Mouse (Mus musculus) adrenal gland, postnatal 4 days (tissue): Measurements from ENCODE around the gene Gtf3c3. TPM values are rescaled to one million over a fixed set of nuclear protein-coding genes. Genes with fewer than 3 reads are reported as not detected.

Experiments
- DNase-seq, 2 experiments: peaks; one replicate each; pipeline ENCODE4 v3.0.0; 2021 to 2022; ENCODE audit warnings: low spot score in 2 of 2, mixed read lengths in 2 of 2
- long read RNA-seq, 2 experiments: library from polyadenylated mRNA; stranded (forward); transcript quantifications; one replicate each; pipeline ENCODE4 v2.0.0; 2021
- total RNA-seq, 2 experiments: library from RNA; stranded (reverse); gene quantifications; 2 replicates each; pipeline ENCODE4 v1.2.3; 2021

Gene Gtf3c3
- 10 to 100 TPM; 26.8 to 27.0 TPM for total RNA-seq
- long read RNA-seq, experiment 1, full-length matches to known transcripts = 5 of 8 reads
- long read RNA-seq, experiment 1, partial matches to known transcripts = 0 of 8 reads
- long read RNA-seq, experiment 1, other reads (novel, unspliced or antisense) = 3 of 8 reads
- long read RNA-seq, experiment 2, full-length matches to known transcripts = 18 of 22 reads
- long read RNA-seq, experiment 2, partial matches to known transcripts = 2 of 22 reads
- long read RNA-seq, experiment 2, other reads (novel, unspliced or antisense) = 2 of 22 reads

DNA sequence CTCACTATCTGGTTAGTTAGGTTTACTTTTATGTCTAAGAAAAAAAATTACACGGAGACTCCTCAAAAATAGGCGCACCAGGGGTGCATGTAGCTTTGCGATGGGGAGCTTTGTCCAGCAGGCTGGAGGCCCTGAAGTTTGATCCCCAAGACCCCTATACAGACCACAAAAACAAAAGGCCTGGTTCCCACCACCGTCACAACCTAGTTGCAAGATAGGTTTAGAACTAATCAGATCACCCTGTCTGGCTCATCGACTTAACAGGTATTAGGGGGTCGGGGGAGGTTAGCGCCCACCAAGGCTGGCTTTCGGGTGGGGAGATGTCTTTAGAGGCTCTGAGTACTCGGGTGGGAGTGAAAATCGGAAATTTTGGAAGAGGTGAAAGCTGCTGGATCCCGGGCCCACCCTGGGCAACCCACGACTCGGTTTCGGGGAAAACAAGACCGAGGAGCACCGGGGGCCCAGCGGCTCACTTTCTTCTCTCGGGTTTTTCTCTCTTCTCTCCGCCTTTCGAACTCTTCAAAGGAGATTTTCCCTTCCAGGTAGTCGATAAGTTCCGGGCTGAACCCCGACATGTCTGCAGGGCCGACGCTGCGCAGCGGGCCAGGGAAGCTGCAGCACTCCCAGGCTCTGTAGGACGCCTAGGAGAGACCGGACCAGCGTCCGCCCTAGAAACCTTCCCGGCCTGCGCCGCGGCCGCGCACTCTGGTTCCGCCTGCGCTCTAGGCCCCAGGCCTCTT lies at the start of gene Gtf3c3:
TSS of gene Gtf3c3 (minus strand) at position 632 of the 740 bp plus-strand sequence.
- peak; percentile 56 to 62 for DNase-seq

DNA sequence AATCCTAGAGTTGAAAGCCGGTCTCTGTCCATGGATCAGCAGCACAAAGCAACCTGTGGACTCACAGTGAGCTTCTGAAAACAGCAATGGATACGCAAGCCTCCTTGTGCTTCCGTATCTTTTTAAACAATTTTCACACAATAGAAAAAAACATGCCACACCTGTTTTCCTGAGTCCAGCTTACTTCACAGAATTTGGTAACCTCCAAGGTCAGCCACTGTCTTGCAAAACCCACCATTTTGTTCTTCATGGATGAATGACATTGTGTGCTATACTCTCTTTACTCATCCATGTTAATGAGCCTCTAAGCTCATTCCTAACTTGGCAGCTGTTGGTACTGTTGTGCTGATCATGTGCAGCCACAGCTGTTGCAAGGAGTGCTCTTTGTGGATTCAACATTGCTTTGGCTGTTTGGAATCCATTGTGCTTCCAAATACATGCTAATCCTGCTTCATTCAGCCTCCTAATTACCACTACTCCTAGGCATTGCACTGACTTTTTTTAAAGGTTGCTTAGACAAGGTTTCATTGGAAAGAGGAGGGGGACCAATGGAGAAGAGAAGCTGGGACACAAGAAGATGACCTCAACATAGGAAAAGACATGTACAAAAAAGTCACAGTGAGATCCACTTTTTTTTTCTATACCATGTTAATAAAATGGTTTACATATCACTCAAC lies 46.1 kb upstream of the Gtf3c3 start:
- DNase-seq = no peak

DNA sequence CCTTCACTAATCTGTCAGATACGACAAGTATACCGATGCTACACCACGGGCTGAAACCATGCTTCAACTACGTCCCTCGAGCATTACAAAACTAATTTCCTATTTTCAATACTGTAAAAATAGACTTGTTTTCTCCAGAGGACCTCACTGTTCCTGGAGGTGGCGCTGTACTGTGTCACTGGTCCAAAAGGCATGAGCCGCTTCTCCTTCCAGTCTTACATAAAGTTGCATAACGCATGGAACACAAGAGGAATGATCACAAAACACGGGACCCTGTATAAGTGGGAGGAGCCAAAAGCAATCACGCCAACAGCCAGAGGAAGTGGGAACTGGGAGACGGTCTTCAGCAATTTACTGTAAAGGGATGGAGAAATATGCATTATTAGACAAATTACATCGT lies 41.7 kb upstream of the Gtf3c3 start:
- no peak for DNase-seq

DNA sequence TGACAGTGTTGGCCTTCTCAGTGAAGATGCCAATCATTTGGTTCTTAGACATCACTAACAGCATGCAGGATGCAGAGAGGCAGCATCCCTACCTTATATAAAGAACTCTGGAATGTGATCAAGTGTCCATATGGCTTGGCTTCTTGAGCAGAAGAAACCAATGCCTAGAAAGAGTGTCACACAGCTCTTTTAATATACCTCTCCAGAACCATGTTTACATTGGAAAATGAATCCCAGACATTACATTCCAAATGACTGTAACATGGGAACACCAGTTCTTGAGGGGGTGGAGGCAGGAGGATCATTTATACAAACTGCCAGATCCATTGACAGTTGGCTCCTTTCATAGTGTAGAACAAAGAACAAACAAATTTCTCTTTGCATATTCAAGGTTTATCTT lies 29.9 kb upstream of the Gtf3c3 start:
- no peak for DNase-seq

DNA sequence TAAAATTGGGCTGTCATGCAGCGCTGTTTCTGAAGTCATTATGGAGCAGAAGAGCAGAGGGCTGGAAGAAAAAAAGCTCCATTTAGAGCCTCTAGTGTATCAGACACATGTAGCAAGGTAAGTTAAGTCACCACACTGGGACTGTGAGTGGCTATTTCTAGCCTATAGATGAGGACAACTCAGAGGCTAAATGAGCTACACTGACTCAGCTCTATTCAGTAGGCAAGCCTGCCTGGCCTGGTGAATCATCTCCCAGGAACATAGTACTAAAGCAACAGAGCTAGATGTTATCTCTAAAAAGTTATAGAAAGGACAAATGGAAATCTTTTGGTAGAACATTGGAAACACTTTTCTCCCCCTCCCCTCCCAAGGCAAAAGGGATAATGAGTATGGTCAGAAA lies 28.6 kb upstream of the Gtf3c3 start:
- no peak for DNase-seq

DNA sequence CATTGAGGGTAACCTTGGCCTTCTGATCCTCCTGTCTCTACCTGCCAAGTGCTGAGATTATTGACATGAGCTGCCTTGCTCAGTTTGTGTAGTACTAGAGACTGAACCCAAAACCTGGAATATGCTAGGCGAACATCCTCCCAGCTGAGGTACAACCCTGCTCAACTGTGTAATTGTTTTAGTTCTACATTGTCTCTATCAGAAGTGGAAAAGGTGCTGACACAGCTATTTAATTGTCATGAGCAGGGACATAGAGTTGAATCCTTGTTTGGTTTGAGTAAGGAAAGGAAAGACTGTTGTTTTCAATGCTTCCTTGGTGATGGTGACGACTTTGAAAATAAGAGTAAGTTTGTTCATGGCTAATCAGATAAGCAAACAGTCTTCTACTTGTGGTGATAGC lies 13.3 kb upstream of the Gtf3c3 start:
- no peak for DNase-seq

DNA sequence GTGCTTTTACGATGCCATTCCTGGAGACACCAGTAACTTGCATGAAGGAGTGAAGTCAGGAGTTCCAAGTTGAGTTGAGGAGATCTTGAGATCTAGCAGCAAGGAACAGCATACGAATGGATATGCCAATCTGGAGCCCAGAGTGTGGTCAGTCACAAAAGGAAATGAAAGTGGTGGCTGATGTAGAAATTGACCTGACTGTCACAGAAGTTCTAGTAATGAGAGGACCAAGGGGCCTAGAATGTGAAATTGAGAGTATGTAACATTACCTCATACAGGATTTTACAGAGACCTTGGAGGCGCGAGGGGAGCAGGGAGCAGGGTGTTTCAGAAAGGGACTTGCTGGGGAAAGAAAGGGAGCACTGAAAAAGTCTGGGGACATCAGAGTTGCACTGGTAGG lies 10.1 kb upstream of the Gtf3c3 start:
- DNase-seq = no peak

DNA sequence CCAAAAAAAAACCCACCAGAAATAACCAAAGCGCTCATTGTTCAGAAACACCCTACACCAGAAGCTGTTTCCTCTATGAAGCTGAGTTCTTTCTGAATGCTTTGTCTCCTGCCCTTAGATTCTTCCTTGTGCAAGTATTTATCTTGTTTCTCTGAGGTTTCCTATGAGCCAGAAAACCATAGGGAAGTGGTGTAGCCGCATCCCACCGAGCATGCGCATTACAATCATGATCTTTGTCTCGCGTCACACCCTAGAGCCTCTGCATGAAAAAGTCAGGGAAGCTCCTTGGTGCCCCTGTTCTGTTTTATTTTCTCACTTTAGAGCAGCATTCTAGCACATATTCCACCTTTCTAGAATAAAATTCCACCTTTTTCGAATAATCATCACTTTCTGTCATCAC lies 4.9 kb upstream of the Gtf3c3 start:
- DNase-seq = no peak

DNA sequence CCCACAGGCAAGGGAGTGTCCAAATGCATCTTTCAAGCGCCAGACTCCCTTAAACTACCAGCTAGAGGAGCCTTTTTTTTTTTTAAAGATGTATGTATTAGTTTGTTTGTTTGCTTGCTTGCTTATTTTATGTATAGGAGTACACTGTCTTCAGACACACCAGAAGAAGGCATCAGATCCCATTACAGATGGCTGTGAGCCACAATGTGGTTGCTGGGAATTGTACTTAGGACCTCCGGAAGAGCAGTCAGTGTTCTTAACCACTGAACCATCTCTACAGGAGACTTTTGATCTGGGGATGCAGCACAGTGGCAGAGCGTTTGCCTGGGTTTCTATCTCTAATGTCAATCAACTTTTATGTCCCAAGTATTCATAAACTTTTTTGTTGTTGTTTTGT lies 307 bp upstream of the Gtf3c3 start:
- DNase-seq = no peak

DNA sequence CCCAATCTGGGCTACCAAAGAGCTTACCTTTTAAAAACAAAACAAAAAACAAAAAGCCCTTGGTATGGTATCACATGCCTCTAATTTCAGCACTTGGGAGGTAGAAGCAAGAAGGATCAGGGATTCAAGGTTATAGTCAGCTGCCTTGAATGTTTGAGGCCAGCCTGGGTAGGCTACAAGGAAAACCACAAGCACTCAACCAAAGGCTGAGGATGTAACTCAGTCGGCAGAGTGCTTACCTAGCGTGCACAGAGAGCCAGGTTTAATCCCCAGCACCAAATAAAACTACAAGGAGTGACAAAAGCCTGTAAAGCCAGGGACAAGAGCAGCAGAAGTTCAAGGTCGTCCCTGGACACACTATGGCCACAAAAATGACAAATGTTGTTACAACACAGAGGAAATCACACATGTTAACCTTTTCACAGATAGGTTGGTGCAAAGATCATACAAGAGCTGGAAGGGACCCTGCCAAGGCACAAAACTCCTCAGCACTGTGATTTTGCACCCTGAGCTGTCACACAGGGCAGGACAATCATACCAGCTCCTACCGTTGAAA lies 16.5 kb downstream of the Gtf3c3 start:
- DNase-seq = no peak

DNA sequence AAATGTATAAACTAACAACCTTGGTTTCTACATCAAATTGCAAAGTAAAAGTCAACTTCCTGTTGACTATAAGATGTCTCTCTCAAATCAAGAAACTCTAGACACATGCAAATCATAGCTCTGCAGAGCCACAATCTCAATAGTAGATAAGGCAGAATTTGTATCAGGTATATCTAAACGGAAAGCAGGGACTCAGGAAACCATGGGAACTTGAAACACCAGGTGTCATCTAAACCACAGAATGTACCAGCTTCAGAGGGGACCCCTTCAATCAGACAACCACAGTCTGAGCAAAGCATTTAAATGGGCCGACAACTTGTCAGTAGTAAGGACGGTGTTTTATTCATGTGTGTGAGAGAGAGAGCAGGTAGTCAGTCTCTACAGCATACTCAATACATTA lies 17.1 kb downstream of the Gtf3c3 start:
- no peak for DNase-seq

DNA sequence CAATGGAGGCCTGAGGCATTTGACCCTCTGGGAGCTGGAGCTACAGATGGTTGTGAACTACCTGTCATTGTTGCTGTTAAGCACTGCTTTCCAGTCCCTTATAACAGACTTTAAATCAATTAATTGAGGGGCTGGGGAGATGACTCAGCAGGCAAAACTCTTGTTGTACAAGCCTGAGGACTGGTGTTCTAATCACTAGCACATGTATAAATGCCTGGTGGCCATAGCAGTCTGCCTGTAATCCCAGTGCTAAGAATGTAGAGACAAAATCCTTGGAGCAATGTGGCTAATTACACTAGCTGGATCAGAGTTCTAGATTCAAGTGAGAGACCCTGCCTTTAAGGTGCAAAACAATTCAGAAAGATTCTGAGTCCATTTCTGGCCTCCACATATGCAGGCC lies 36.0 kb downstream of the Gtf3c3 start:
- no peak for DNase-seq

DNA sequence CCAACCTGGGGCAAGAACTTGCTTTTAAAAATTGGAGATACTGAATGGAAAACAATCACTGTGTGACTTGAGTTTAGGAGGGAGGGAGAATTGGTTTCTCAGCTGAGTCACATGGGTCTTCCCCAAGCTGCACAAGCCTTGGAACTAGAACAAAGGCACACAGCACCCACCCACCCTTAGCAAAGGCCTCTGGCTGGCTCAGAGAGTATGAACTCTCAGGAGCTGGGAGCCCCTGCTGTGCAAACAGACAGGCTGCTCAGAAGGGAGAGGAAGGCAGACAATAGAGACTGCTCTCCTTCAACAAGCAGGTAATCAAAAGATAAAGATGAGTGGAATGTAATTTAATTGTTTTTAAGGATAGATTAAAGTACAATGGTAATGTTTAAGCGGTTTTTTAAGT lies 54.5 kb downstream of the Gtf3c3 start:
- DNase-seq = no peak

DNA sequence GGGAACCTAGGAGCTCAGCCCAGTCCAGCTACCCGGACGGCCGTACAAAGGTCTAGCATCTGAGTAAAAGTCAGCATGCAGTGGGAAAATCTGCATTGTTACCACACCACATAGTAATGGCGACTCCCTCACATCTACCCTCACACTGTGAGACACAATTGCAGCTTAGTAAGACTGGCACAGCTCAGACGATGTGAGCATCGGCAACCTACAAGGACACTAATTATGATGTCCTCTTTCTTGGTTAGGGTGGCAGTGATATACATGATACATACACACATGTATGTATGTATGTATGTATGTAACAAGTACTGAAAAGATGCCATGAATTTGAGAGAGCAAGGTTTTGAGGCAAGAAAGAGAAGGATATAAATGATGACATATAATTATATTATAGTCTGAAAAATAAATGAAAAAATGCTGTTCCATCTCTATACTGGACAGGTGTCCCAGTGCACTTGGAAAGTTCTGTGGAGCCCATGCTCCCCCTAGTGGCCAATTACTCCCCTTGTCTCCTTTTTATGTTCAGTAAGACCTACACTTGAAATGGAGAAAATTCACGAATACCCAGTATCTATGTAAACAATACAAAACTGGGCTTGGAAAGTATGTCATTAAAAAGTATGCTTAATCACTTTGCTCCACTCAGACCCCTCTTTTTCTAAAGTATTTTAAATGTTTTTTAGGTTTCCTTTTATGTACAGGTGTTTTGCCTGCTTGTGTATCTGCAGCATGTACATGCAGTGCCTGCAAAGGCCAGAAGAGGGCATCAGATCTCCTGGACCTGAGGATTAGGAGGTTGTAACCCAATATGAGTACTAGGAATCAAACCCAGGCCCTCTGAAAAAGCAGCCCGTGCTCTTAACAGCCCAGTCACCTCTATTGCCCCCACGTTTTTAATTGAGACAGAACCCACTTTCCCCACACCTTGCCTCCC lies 57.5 kb downstream of the Gtf3c3 start:
- no peak for DNase-seq

DNA sequence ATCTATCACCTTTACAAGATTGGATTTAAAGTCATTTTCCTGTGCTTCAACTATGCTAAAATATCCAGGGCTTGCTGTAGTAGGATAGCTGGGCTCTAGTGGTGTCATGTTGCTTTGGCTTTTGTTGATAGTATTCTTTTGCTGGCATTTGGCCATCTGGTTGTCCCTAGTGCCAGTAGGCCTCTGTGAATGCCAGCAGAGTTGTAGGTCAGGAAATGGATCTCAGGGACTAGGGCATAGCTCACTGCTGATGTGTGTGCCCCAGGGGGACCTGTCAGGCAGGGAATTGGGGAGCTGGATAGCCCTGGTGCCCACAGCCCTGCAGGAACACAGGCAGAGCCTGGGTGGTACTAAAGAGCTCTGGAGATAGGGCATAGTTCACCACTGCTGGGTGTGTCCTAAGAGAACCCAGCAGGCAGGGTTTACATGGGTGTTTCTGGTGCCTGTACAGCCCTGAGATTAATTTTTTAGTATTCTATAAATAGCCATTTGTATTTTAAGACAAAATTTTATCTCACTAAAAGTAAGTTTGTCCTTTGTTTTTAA lies 61.2 kb downstream of the Gtf3c3 start:
- no peak for DNase-seq

DNA sequence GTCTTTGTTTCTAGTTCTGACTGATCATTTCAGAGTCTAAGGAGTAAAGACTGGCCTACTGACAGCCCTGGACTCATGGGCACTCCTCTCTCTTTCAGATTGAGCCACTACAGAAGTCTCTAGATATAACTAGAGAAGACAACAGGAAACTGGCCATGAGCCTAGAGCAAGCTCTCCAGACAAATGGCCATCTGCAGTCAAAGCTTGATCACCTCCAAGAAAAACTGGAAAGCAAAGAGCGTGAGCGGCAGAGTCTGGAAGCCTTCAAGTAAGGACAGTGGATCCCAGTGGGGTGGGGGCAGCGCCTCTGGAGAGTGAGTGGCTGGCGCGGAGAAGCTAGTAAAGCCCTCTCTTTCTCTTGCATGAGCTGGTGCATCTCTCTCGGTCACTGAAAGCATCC lies 82.2 kb downstream of the Gtf3c3 start:
- no peak for DNase-seq

DNA sequence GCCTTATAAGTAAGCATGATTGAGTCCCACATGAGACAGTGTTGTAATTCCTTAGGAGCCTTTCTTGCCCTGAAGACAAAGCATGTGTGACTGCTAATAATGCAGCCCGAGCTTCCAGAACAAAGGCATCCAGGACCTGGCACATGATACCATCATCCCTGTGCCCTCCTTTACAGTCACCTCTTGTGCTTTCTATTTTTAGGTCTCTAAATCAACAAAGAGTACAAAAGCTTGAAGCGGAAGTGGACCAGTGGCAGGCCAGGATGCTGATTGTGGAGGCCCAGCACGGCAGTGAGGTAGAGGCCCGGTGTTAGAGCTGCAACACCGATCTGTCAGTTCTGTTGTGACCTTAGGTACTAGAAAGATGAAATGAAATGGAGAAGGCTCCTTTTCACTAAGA lies 83.3 kb downstream of the Gtf3c3 start:
- DNase-seq = no peak

DNA sequence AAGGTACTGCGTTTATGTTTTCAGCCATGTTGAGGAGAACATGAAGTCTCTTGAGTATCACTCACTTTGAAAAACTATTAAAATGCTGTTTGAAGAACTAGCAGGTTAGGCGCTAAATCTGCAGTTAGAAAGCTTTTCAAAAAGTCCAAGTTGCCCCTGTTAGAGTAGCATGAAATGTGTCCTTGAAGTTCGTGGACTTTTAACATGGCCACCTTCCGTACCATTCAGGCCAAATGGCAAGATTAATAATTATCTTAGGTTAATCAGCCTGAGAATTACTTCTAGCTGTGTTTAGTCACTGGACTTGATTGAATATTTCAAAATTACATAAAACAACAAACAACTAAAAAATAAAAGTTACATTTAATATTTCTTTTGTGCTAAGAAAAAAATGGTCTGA lies 84.0 kb downstream of the Gtf3c3 start:
- no peak for DNase-seq
